Mouse (Mus musculus): ENCODE measurements around the gene Elmod3.

DNA sequence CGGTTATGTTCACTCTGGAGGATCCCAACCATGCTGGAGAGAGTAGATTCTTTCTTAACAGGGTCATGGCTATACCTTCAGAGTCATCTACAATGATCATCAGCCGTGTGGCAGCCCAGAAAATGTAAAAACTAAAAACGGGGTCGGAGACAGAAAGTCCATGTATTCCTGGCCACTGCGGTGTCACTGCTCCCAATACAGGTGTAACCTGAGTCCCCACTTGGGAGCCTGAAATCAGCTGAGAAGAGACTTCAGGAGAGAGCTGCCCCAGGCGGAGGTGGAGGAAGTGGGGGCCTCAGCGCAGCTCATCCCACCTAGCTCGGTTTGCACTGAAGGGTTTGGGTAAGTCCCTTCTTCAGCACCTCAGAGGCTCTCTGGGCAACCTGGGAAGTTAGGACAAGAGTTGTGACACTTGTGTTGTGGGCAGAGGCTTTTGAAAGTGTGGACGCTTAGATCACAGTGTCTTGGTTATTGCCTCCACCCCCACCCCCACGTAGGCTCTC, 60.2 kb downstream of the Elmod3 start:
- TF ChIP-seq CTCF (IDR thresholded peaks at IDR 0.05; ENCODE audit: low read depth, low read length) (no peak), POLR2A (IDR thresholded peaks at IDR 0.05; ENCODE audit: insufficient read depth, low read length) (no peak), EP300 (IDR thresholded peaks at IDR 0.05; ENCODE audit: insufficient read depth, low read depth, low read length) (no peak)

All from ES-Bruce4 (cell line).